Mouse (Mus musculus) retina, adult 2 months (tissue): ENCODE data around the gene Tm9sf2.
"Not testable (repeated sequence)": the region's sequence is repeated elsewhere in the genome, so short reads cannot be mapped to it uniquely, and the experiment has no call there.

ENCODE experiments used
- DNase-seq: peaks from one replicate; pipeline ENCODE4 v3.0.0-alpha.2; 2012; ENCODE audit warnings: low read depth, low spot score

Gene Tm9sf2

GRCm38 (mm10) chr14:122106822-122107468 is at the start of gene Tm9sf2:
Tm9sf2 (plus strand) TSS chr14:122107038.
- peak; percentile 80 for DNase-seq

GRCm38 (mm10) chr14:122057941-122058346 is 48.9 kb upstream of the Tm9sf2 start:
- no peak for DNase-seq

GRCm38 (mm10) chr14:122060642-122061041 is 46.2 kb upstream of the Tm9sf2 start:
- peak; percentile 41 for DNase-seq

- DNase-seq = no peak
Measured at GRCm38 (mm10) chr14:122061376-122061775, 45.5 kb upstream of the Tm9sf2 start.

GRCm38 (mm10) chr14:122062411-122063090 is 44.3 kb upstream of the Tm9sf2 start:
- no peak for DNase-seq

- no peak for DNase-seq
Measured at GRCm38 (mm10) chr14:122063599-122063998, 43.2 kb upstream of the Tm9sf2 start.

GRCm38 (mm10) chr14:122064519-122064918 is 42.3 kb upstream of the Tm9sf2 start:
- peak; percentile 26 for DNase-seq

GRCm38 (mm10) chr14:122066243-122066642 is 40.6 kb upstream of the Tm9sf2 start:
- no peak for DNase-seq

- DNase-seq = not testable (repeated sequence)
Measured at GRCm38 (mm10) chr14:122068036-122068435, 38.8 kb upstream of the Tm9sf2 start.

GRCm38 (mm10) chr14:122068801-122069695 is 37.8 kb upstream of the Tm9sf2 start:
- DNase-seq = no peak

- no peak for DNase-seq
Measured at GRCm38 (mm10) chr14:122069948-122070347, 36.9 kb upstream of the Tm9sf2 start.

- no peak for DNase-seq
Measured at GRCm38 (mm10) chr14:122073422-122073821, 33.4 kb upstream of the Tm9sf2 start.

GRCm38 (mm10) chr14:122074360-122074759 is 32.5 kb upstream of the Tm9sf2 start:
- DNase-seq = no peak

GRCm38 (mm10) chr14:122075485-122076200 is 31.2 kb upstream of the Tm9sf2 start:
- DNase-seq = no peak

- DNase-seq = no peak
Measured at GRCm38 (mm10) chr14:122077017-122077416, 29.8 kb upstream of the Tm9sf2 start.

- no peak for DNase-seq
Measured at GRCm38 (mm10) chr14:122079428-122079827, 27.4 kb upstream of the Tm9sf2 start.

GRCm38 (mm10) chr14:122079921-122080320 is 26.9 kb upstream of the Tm9sf2 start:
- DNase-seq = no peak

- DNase-seq = no peak
Measured at GRCm38 (mm10) chr14:122081308-122081707, 25.5 kb upstream of the Tm9sf2 start.

GRCm38 (mm10) chr14:122083499-122083898 is 23.3 kb upstream of the Tm9sf2 start:
- DNase-seq = no peak

GRCm38 (mm10) chr14:122087956-122088355 is 18.9 kb upstream of the Tm9sf2 start:
- no peak for DNase-seq

GRCm38 (mm10) chr14:122092363-122092762 is 14.5 kb upstream of the Tm9sf2 start:
- DNase-seq = no peak

GRCm38 (mm10) chr14:122096331-122096730 is 10.5 kb upstream of the Tm9sf2 start:
- no peak for DNase-seq
